Mouse (Mus musculus) embryonic facial prominence, embryonic 14.5 days (tissue): Measurements from ENCODE around the gene Zfp655. TPM values are rescaled to one million over a fixed set of nuclear protein-coding genes. Genes with fewer than 3 reads are reported as not detected.

Experiments
- ATAC-seq: fragments of 200-750 bp; cut with Nextera tagmentation; 2 replicates; pipeline ENCODE4 v1.8.0; 2017; ENCODE audit warnings: low read depth, moderate number of reproducible peaks, moderate TSS enrichment
- DNase-seq: peaks from one replicate; pipeline ENCODE4 v3.0.0-alpha.2; 2015; ENCODE audit warnings: low spot score
- H3K27ac ChIP-seq: fragments of 300-500 bp; sonication (generic); replicated peaks from 2 replicates; pipeline ENCODE4 v1.5.1; 2014; ENCODE audit warnings: low read depth, mild to moderate bottlenecking, low read length, moderate library complexity
- H3K27me3 ChIP-seq: fragments of 300-500 bp; sonication (generic); replicated peaks from 2 replicates; pipeline ENCODE4 v1.6.1; 2014; ENCODE audit warnings: low read length; ENCODE audit not compliant: control insufficient read depth, insufficient read depth
- H3K36me3 ChIP-seq: fragments of 300-500 bp; sonication (generic); 2 replicates; pipeline ENCODE4 v1.6.1; 2014; ENCODE audit warnings: low read length, mixed read lengths; ENCODE audit not compliant: control insufficient read depth, insufficient read depth
- H3K4me1 ChIP-seq: fragments of 300-500 bp; sonication (generic); 2 replicates; pipeline ENCODE4 v1.6.1; 2014; ENCODE audit warnings: antibody characterized with exemption, low read length; ENCODE audit not compliant: control insufficient read depth, insufficient read depth
- H3K4me2 ChIP-seq: fragments of 300-500 bp; sonication (generic); 2 replicates; pipeline ENCODE4 v1.6.1; 2014; ENCODE audit warnings: low read depth, mild to moderate bottlenecking, low read length, moderate library complexity, mixed read lengths
- H3K4me3 ChIP-seq: fragments of 300-500 bp; sonication (generic); 2 replicates; pipeline ENCODE4 v1.5.1; 2014; ENCODE audit warnings: low read depth, mild to moderate bottlenecking, low read length
- H3K9ac ChIP-seq: fragments of 300-500 bp; sonication (generic); 2 replicates; pipeline ENCODE4 v1.6.1; 2014; ENCODE audit warnings: low read depth, mild to moderate bottlenecking, low read length, moderate library complexity, mixed read lengths
- H3K9me3 ChIP-seq: fragments of 300-500 bp; sonication (generic); 2 replicates; pipeline ENCODE4 v1.6.1; 2016; ENCODE audit warnings: low read length; ENCODE audit not compliant: control insufficient read depth
- WGBS: fragments of 180-500 bp; shearing (Covaris S2); extraction: QIAGEN DNeasy Blood & Tissue Kit; methylation state at CpG from one replicate; pipeline ENCODE4 v1.1.7; 2014; 5-methylcytosine and 5-hydroxymethylcytosine counted together
- polyA plus RNA-seq: library from polyadenylated mRNA; unstranded; fragments of >200 nt; fragmentation: Nextera tagmentation; extraction: Ambion mirVana; gene quantifications from 2 replicates; pipeline ENCODE4 v1.2.1, GENCODE M21; 2014

Zfp655 gene
- 37.2 and 38.1 TPM in 2 replicates for polyA plus RNA-seq

GRCm38 (mm10) chr5:145231367-145231871, at the start of gene Zfp655:
Zfp655 (plus strand) TSS chr5:145231715.
- peak within 1 kb of the TSS; percentile 65 for H3K4me2 ChIP-seq
- no peaks in the 10 kb centered on the region for H3K27me3 ChIP-seq
- peaks cover 8% of the 10 kb centered on the region; the same call in 1 of the 2 replicates for H3K4me1 ChIP-seq
- H3K36me3 ChIP-seq, result peaks cover 25% of the 10 kb centered on the region
- peak; percentile 97 for DNase-seq
- ATAC-seq, result peak; percentile 99
- peak within 1 kb of the TSS; percentile 99 for H3K9ac ChIP-seq
- WGBS, result 0% methylated on average over 28 of the region's 42 CpGs
- peak within 1 kb of the TSS; percentile 91 for H3K27ac ChIP-seq
- no peaks in the 10 kb centered on the region for H3K9me3 ChIP-seq
- H3K4me3 ChIP-seq, result peak within 1 kb of the TSS; percentile 99

- H3K4me3 ChIP-seq, result no peak overlapping the region
- H3K36me3 ChIP-seq, result peaks cover 83% of the 10 kb centered on the region
- 86% methylated on average over 2 of the region's 2 CpGs for WGBS
- no peak for ATAC-seq
- no peak overlapping the region for H3K4me2 ChIP-seq
- no peak for DNase-seq
- no peaks in the 10 kb centered on the region for H3K9me3 ChIP-seq
- peaks cover 4% of the 10 kb centered on the region; the same call in 1 of the 2 replicates for H3K4me1 ChIP-seq
- no peaks in the 10 kb centered on the region for H3K27me3 ChIP-seq
- H3K27ac ChIP-seq, result no peak overlapping the region
- H3K9ac ChIP-seq, result no peak overlapping the region
These were observed 46.3 kb upstream of the Zfp655 start for GRCm38 (mm10) chr5:145185244-145185643.

- H3K4me1 ChIP-seq, result peaks cover 9% of the 10 kb centered on the region; the same call in 1 of the 2 replicates
- H3K4me3 ChIP-seq, result no peak overlapping the region
- H3K36me3 ChIP-seq, result peaks cover 47% of the 10 kb centered on the region
- 92% methylated on average over 6 of the region's 6 CpGs for WGBS
- no peak overlapping the region for H3K27ac ChIP-seq
- peak overlapping the region; percentile 87; the same call in 1 of the 2 replicates for H3K4me2 ChIP-seq
- no peak for ATAC-seq
- H3K9me3 ChIP-seq, result no peaks in the 10 kb centered on the region
- H3K9ac ChIP-seq, result no peak overlapping the region
- DNase-seq, result no peak
- no peaks in the 10 kb centered on the region for H3K27me3 ChIP-seq
These were observed 42.1 kb upstream of the Zfp655 start for GRCm38 (mm10) chr5:145189416-145189815.

GRCm38 (mm10) chr5:145190373-145190772, 41.1 kb upstream of the Zfp655 start:
- DNase-seq (no peak), ATAC-seq (no peak)
- Histone ChIP-seq H3K9me3 (no peaks in the 10 kb centered on the region), H3K27me3 (no peaks in the 10 kb centered on the region), H3K4me3 (peak overlapping the region; percentile 82), H3K36me3 (peaks cover 47% of the 10 kb centered on the region), H3K4me2 (peak overlapping the region; percentile 87), H3K4me1 (peaks cover 9% of the 10 kb centered on the region; the same call in 1 of the 2 replicates), H3K9ac (peak overlapping the region; percentile 96), H3K27ac (no peak overlapping the region; the same call in 1 of the 2 replicates)
- 44% methylated on average over 5 of the region's 5 CpGs for WGBS

- Histone ChIP-seq H3K9ac (peak overlapping the region; percentile 96), H3K4me1 (peaks cover 9% of the 10 kb centered on the region; the same call in 1 of the 2 replicates), H3K27ac (peak overlapping the region; percentile 76), H3K36me3 (peaks cover 46% of the 10 kb centered on the region), H3K4me3 (peak overlapping the region; percentile 82), H3K27me3 (no peaks in the 10 kb centered on the region), H3K4me2 (peak overlapping the region; percentile 87), H3K9me3 (no peaks in the 10 kb centered on the region)
- DNase-seq, result peak; percentile 95
- WGBS, result 1% methylated on average over 39 of the region's 41 CpGs
- ATAC-seq, result peak; percentile 95
These were observed 40.4 kb upstream of the Zfp655 start for GRCm38 (mm10) chr5:145190875-145191798.

- ATAC-seq (no peak), DNase-seq (no peak)
- 88% methylated on average over 2 of the region's 2 CpGs for WGBS
- Histone ChIP-seq H3K9ac (peak within 1 kb of the TSS; percentile 96), H3K27ac (peak within 1 kb of the TSS; percentile 76), H3K9me3 (no peaks in the 10 kb centered on the region), H3K4me1 (peaks cover 9% of the 10 kb centered on the region; the same call in 1 of the 2 replicates), H3K36me3 (peaks cover 44% of the 10 kb centered on the region), H3K27me3 (no peaks in the 10 kb centered on the region), H3K4me3 (peak within 1 kb of the TSS; percentile 82), H3K4me2 (peak within 1 kb of the TSS; percentile 87)
These were observed 39.6 kb upstream of the Zfp655 start, which contains the start of gene Atp5j2 for GRCm38 (mm10) chr5:145191962-145192361. Atp5j2 (minus strand) TSS chr5:145192062.

- H3K27me3 ChIP-seq, result no peaks in the 10 kb centered on the region
- ATAC-seq (no peak), DNase-seq (no peak)
- peaks cover 21% of the 10 kb centered on the region for H3K36me3 ChIP-seq
- WGBS, result 77% methylated on average over 7 of the region's 7 CpGs
- H3K9me3 ChIP-seq, result no peaks in the 10 kb centered on the region
- no peak overlapping the region for H3K27ac ChIP-seq
- peak overlapping the region; percentile 96 for H3K4me2 ChIP-seq
- peak overlapping the region; percentile 84; the same call in 1 of the 2 replicates for H3K4me3 ChIP-seq
- H3K9ac ChIP-seq, result no peak overlapping the region
- peaks cover 13% of the 10 kb centered on the region for H3K4me1 ChIP-seq
These were observed 31.1 kb upstream of the Zfp655 start for GRCm38 (mm10) chr5:145200387-145200786.

GRCm38 (mm10) chr5:145201321-145201991, 30.1 kb upstream of the Zfp655 start, which contains the start of gene Zkscan14:
Zkscan14 (minus strand) TSS chr5:145201868.
- WGBS, result under 1% methylated on average over 35 of the region's 37 CpGs
- H3K4me2 ChIP-seq, result peak within 1 kb of the TSS; percentile 96
- no peaks in the 10 kb centered on the region for H3K9me3 ChIP-seq
- peaks cover 11% of the 10 kb centered on the region for H3K36me3 ChIP-seq
- ATAC-seq (no peak), DNase-seq (peak; percentile 97)
- H3K4me3 ChIP-seq, result peak within 1 kb of the TSS; percentile 84
- peak within 1 kb of the TSS; percentile 88 for H3K9ac ChIP-seq
- H3K27me3 ChIP-seq, result no peaks in the 10 kb centered on the region
- peaks cover 17% of the 10 kb centered on the region for H3K4me1 ChIP-seq
- H3K27ac ChIP-seq, result peak within 1 kb of the TSS; percentile 70
